Mouse (Mus musculus) ES-E14 (cell line): ENCODE data around the gene Aldh1b1.

Experiments used
- CHD2 ChIP-seq: IDR thresholded peaks from 2 replicates; pipeline ENCODE4 v1.6.1; 2014; ENCODE audit warnings: mild to moderate bottlenecking, low read depth, low read length, inconsistent platforms
- HCFC1 ChIP-seq: IDR thresholded peaks from 2 replicates; pipeline ENCODE4 v1.6.1; 2012; ENCODE audit warnings: low read length, inconsistent platforms, borderline replicate concordance; ENCODE audit not compliant: insufficient read depth
- MAFK ChIP-seq: IDR thresholded peaks from 2 replicates; pipeline ENCODE4 v1.6.1; 2014; ENCODE audit warnings: mild to moderate bottlenecking, low read depth, low read length, inconsistent platforms; ENCODE audit not compliant: insufficient read depth
- ZC3H11A ChIP-seq: IDR thresholded peaks from 2 replicates; pipeline ENCODE4 v1.6.1; 2012; ENCODE audit warnings: low read depth, mild to moderate bottlenecking, inconsistent platforms, low read length, borderline replicate concordance
- ZNF384 ChIP-seq: IDR thresholded peaks from 2 replicates; pipeline ENCODE4 v1.6.1; 2012; ENCODE audit warnings: low read depth, low read length, inconsistent platforms

GRCm38 (mm10) chr4:45831996-45832395, 33.2 kb downstream of the Aldh1b1 start:
- TF ChIP-seq HCFC1: no peak
- TF ChIP-seq CHD2: no peak
- no peak for TF ChIP-seq MAFK
- no peak for TF ChIP-seq ZNF384
- no peak for TF ChIP-seq ZC3H11A
